Mouse (Mus musculus): ENCODE results near the gene Vangl2. TPM values are rescaled to one million over a fixed set of nuclear protein-coding genes. Genes with fewer than 3 reads are reported as not detected.

Gene Vangl2
- polyA plus RNA-seq, 1 experiment from 2014 or later: 24.7 TPM

DNA sequence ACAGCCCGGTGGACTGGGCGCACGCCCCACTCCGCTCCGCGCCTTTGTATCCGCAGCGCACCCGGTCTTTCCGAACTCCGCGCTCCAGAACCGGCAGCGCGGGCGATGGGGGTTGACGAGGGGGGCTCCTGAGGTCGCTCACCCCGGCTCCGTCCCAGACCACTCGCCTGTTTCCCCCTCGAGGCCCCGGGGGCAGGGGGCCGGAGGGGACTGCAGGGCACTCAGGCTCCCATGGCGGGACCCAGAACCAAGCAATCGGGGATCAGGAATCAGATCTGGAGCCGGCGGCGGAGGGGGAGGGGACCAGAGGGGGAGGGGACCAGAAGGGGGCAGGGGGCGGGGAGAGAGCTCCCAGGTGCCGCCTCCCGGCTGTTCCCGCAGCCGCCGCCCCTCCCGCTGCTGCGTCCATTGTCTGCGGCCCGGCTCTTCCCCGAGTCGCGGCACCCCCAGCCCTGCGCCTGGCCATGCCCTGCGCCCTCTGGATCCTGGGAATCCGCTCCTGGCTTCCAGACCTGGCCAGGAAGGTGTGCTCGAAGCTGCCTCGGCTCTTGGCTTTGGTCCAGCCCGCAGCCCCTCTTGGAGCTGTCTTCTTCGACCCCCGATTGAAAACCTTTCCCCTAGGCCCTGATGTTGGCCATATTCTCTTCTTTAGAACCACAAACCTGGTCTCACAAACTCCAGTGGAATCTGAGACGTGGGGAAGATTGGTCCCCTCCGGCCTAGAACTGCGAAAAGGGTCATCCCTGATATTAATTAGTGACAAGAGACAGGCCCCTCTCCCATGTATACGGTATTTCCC lies 1.0 kb downstream of the Vangl2 start:
- WGBS: under 1% methylated on average over 46 of the region's 54 CpGs
- peak; percentile 88 for ATAC-seq (ENCODE audit: insufficient number of reproducible peaks, insufficient read depth, low FRiP score, low TSS enrichment)

DNA sequence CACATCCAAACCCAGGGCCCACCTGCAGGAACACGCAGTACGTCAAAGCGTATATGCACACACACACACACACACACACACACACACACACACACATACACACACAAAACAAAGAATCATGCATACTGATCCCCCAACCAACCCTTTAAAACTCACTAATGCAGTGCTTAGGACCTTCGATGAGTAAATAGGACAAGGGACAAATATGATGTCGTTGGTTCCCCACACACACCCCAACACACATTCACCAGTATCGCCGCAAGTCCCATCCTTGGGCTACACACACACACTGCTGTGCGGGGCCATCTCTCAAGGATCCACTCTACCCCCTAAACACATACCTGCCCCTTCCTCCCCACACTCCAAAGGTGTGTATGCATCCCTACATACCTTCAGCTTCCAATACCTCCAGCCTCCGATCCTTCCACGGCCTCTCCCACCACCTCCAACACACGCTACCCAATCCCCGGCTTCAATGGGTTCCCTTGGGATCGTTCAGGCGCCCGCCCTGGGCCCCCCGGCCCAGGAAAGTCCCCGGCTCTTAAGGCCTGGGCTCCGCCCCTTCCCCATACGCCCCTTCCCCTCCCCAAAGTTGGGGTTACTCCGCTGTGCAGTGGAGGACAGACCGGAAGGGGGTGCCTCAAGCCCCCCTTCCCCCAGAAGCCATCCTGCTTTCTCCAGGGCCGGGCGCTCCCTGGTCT lies 1.9 kb downstream of the Vangl2 start:
- Histone ChIP-seq H3K4me3 (peak overlapping the region; percentile 89), H3K27me3 (no peaks in the 10 kb centered on the region), H3K9ac (peak overlapping the region; percentile 95), H3K36me3 (peaks cover 8% of the 10 kb centered on the region; the same call in 1 of the 2 replicates), H3K4me2 (replicated peaks) (peak overlapping the region; percentile 62), H3K9me3 (no peaks in the 10 kb centered on the region), H3K27ac (peak overlapping the region; percentile 98), H3K4me1 (peaks cover 47% of the 10 kb centered on the region)
- ATAC-seq (ENCODE audit: insufficient number of reproducible peaks, insufficient read depth, low FRiP score, low TSS enrichment): peak; percentile 83
- whole genome bisulfite sequencing: 1% methylated on average over 23 of the region's 23 CpGs

More for the DNA sequence above, 1.0 kb downstream of the Vangl2 start:
- Histone ChIP-seq H3K27me3 (no peaks in the 10 kb centered on the region), H3K4me1 (peaks cover 41% of the 10 kb centered on the region), H3K4me2 (replicated peaks) (peak overlapping the region; percentile 62), H3K27ac (peak overlapping the region; percentile 98), H3K9ac (peak overlapping the region; percentile 95), H3K4me3 (peak overlapping the region; percentile 89), H3K36me3 (peaks cover 3% of the 10 kb centered on the region; the same call in 1 of the 2 replicates), H3K9me3 (no peaks in the 10 kb centered on the region)

DNA sequence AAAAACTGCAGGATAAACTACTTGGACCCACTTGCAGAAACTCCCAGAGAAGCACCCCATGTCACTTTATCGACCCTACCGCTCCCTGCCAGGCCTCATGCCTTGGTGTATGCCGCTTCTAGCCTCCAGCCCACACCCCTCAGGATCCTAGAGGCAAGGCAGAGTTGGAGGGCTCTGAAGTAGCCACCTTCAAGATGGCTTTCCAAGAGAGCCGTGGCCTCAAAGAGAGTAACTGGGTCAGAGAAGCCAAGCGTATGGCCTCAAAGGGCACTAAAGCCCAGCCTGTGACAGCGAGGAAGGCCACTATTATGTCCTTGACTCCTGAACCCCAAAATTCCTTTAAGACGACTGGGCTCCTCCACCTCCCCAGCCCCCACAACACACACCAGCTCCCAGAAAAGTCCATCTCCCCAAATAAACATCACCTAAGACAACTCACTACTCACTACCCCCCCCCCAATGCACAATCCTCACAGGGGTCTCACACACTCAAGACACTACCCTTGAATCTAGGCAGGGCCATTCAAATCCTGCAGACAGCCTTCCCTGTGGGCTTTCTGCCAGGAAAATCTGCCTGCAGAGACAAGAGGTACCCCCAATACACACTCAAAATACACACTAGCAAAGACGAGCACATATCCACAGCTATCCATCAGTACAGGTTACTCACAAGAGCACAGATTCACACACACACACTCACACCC lies 2.9 kb downstream of the Vangl2 start:
- Histone ChIP-seq H3K27ac (0 out of 2 replicates have a peak overlapping the region, but pooled peaks have one; percentile 26), H3K4me2 (replicated peaks) (peak overlapping the region; percentile 62), H3K9me3 (no peaks in the 10 kb centered on the region), H3K9ac (peak overlapping the region; percentile 95), H3K4me1 (peaks cover 49% of the 10 kb centered on the region), H3K36me3 (peaks cover 12% of the 10 kb centered on the region; the same call in 1 of the 2 replicates), H3K4me3 (peak overlapping the region; percentile 89), H3K27me3 (no peaks in the 10 kb centered on the region)
- 38% methylated on average over 8 of the region's 8 CpGs for WGBS
- no peak for ATAC-seq (ENCODE audit: insufficient number of reproducible peaks, insufficient read depth, low FRiP score, low TSS enrichment)

DNA sequence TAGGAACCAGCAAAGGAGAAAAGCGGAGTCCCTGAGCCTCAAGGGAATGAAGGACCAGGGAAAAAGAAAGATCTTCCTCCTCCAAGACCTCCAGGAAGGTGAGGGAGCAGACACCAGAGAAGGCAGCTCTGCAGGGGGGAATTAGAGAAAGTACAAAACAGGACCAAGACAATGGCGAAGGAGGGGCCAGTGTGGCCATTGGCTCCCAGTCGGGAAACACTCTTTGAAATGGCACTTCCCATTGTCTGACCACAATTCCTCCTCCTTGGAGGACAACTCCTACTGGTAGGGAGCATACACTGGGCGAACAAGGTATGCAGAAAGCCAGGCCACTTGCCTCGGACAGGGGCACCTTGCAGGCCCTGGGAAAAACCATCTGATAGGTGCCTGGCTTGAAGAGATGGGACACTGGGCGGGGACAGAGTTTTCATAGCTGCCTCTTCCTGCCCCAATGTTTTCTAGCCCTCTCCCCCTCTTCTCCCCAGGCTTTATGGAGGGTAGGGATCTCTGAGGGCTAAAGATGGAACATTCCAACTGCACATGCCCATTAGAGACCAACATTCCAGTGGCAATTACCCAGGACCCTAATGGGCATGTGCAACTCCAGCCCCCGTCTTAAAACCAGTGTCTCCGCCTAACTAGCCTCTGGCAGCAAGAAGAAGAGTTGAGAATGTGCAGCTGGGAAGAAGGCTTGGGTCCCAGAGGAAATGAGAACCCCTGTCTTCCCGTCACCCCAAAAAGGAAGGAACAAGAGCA lies 3.9 kb downstream of the Vangl2 start:
- Histone ChIP-seq H3K9ac (peak overlapping the region; percentile 95; the same call in 1 of the 2 replicates), H3K4me2 (replicated peaks) (peak overlapping the region; percentile 62), H3K9me3 (no peaks in the 10 kb centered on the region), H3K36me3 (peaks cover 13% of the 10 kb centered on the region; the same call in 1 of the 2 replicates), H3K27ac (no peak overlapping the region), H3K4me3 (peak overlapping the region; percentile 89), H3K4me1 (peaks cover 59% of the 10 kb centered on the region), H3K27me3 (no peaks in the 10 kb centered on the region)
- WGBS: 41% methylated on average over 9 of the region's 9 CpGs
- ATAC-seq (ENCODE audit: insufficient number of reproducible peaks, insufficient read depth, low FRiP score, low TSS enrichment): no peak

DNA sequence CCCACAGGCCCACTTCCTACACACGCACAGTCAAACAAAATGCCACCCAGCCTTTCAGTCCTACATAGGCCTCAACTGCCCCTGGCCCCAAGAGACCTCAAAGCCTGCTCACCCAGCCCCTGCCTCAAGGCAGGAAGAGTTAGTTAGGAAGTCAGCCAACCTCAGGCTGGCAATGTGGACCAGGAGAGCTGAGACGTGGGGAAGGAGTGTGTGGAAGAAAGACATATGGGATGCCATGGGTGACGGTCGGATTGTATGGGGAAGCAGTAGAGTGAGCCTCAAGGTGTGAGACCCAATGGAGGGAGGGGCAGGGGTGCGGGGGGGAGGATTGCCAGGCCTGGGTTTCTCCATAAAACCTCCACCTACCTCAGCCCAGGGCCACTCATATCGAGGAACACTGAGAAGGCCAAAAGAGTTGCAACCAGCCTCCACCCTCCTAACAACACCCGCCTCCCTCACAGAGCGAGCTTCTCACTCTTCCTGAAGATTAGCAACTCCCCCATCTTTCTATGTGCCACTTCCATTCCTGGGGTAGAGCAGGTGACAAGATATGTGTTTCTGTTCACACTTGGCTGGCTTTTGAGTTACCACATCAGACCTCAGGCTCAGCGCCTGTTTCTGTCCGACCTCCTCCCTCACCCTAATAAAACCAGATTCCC lies 8.3 kb downstream of the Vangl2 start:
- no peak overlapping the region for H3K4me2 ChIP-seq (replicated peaks)
- H3K9ac ChIP-seq: no peak overlapping the region
- no peaks in the 10 kb centered on the region for H3K27me3 ChIP-seq
- WGBS: 79% methylated on average over 10 of the region's 10 CpGs
- no peak for ATAC-seq (ENCODE audit: insufficient number of reproducible peaks, insufficient read depth, low FRiP score, low TSS enrichment)
- peaks cover 82% of the 10 kb centered on the region for H3K4me1 ChIP-seq
- peaks cover 17% of the 10 kb centered on the region; the same call in 1 of the 2 replicates for H3K36me3 ChIP-seq
- no peak overlapping the region for H3K4me3 ChIP-seq
- H3K9me3 ChIP-seq: no peaks in the 10 kb centered on the region
- H3K27ac ChIP-seq: no peak overlapping the region

DNA sequence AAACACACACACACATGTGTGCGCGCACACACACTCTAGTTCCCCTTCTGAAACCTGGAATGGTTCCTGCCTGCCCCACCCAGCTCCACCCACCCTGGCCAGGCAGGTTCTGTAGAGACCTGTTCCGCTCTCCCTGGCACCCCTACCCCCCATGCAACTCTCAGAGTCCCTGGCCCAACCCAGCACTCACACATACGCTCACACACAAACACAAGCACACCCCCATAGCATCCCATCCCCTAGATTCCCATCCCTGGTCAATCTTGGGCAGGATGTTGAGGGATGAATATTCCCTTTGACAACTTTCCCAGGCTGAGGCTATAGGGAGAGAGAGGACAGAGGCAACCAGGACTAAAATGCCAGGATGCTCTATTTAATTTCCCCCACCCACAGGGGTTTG lies 8.9 kb downstream of the Vangl2 start:
- Histone ChIP-seq H3K9ac (no peak overlapping the region), H3K36me3 (peaks cover 20% of the 10 kb centered on the region; the same call in 1 of the 2 replicates), H3K4me1 (peaks cover 78% of the 10 kb centered on the region), H3K4me3 (no peak overlapping the region), H3K4me2 (replicated peaks) (no peak overlapping the region), H3K27ac (no peak overlapping the region), H3K27me3 (no peaks in the 10 kb centered on the region), H3K9me3 (no peaks in the 10 kb centered on the region)
- no peak for ATAC-seq (ENCODE audit: insufficient number of reproducible peaks, insufficient read depth, low FRiP score, low TSS enrichment)
- 90% methylated on average over 4 of the region's 4 CpGs for WGBS

DNA sequence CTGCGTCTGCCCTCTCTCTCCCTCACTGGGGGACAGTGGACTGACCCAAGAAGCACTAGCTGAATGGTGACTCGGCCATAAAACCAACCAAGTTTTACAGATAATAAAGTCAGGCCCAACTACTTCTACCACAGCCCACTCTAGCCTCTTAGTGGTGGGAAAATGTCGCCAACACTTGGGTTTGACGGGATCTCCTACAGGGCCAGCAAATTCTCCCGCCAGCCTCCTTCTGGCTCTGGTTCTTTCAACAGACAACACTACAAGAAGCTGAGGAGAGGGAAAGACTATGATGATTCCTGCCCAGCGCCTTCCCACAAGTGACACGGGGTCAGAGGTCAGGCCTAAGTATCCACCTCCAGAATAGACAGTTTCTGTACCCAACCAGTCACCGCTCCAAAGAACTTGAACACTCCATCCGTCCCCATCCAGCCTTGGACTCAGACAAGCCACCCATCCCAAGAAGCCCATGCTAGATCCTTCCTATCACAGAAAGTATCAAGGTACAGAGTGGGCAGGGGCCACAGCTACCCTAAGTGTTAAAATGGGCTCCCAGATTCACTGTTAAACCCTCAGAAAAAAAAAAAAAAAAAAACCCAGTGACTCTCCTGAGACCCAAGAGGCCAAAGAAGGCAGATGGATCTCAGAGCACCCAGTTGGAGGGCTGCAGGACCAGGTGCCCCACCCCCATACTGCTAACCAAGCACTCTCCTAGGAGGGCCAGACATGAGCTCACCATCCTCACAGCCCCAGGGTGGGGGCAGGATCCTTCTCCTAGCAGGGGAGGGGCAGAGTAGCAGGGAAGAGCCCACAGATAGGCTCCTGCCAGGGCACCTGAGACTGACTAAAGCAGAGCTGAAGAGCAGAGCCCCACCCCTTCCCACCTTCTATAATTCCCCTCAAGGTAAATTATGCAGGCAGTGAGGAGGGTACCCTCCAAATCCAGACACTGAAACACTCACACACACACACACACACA lies 9.6 kb downstream of the Vangl2 start:
- H3K36me3 ChIP-seq: peaks cover 20% of the 10 kb centered on the region; the same call in 1 of the 2 replicates
- 84% methylated on average over 9 of the region's 9 CpGs for WGBS

DNA sequence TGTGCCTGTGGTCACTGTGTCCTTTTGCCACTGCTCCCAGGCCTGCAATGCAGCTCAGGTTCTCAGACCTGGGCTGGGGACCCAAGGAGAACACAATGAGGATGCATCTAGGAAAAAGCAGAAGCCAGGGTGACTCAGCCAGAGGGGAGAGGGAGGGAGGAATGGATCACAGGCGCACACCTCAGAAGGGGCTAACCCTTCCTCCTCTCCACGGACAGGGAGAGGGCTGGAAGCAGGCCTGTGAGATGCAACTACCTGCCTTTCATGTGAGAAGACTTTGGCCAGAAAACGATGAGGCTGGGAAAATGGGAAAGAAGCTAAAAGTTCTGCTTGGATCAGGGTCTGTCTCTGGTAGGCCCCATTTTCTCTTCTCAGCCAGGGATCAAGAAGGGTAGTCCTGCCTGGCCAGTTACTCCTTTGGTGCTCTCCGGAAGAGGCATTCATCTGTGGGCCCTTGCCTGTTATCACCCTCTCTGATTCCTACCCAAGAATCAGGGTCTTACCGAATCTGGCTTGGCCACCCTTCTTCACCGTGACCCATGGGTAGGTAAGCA lies 10.7 kb downstream of the Vangl2 start:
- Histone ChIP-seq H3K4me1 (peaks cover 67% of the 10 kb centered on the region), H3K4me3 (no peak overlapping the region), H3K27ac (peak overlapping the region; percentile 90)

More for the DNA sequence above, 9.6 kb downstream of the Vangl2 start:
- H3K9me3 ChIP-seq: no peaks in the 10 kb centered on the region
- peaks cover 73% of the 10 kb centered on the region for H3K4me1 ChIP-seq
- peak overlapping the region; percentile 90 for H3K27ac ChIP-seq
- ATAC-seq (ENCODE audit: insufficient number of reproducible peaks, insufficient read depth, low FRiP score, low TSS enrichment): no peak
- H3K4me2 ChIP-seq (replicated peaks): no peak overlapping the region
- H3K9ac ChIP-seq: no peak overlapping the region
- H3K4me3 ChIP-seq: no peak overlapping the region
- no peaks in the 10 kb centered on the region for H3K27me3 ChIP-seq

DNA sequence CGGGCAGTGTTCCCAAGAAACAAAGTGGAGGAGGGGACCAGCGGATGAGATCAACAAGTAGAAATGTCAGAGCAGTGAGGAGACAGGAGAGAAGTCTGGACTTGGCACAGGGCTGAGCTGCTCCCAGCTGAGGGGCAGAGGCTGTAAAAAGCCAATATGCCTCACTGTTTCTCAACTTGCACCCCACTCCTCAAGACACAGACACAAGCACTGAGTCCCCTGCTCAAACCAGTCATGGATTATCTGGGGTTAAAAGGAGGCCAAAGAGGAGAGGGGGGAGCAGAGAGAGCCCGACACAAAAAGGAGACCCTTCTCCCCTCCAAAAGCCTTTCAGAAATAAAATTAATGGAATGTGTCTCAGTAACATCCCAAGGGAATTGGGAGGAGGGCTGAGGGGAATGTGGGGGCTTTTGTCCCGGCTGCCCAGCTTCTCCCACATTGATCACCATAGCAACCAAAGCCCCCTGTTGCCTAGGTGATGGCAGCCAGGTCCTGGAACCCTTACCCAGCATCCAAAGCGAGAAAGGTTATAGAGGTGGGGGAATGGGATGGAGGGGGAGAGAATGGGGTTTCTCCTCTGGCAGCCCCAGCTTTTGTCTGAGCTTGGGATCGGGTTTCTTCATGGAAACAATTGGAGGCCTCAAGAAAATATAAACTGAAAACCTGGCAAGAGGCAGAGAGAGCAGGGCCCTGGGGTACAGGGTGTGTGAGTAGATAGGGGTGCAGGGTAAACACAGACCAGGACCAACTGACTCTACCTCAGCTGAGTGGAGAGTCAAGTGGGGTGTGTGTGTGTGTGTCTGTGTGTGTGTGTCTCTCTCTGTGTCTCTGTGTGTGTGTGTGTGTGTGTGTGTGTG lies 11.4 kb downstream of the Vangl2 start:
- Histone ChIP-seq H3K4me2 (replicated peaks) (peak overlapping the region; percentile 21), H3K36me3 (peaks cover 24% of the 10 kb centered on the region), H3K9me3 (no peaks in the 10 kb centered on the region), H3K4me1 (peaks cover 60% of the 10 kb centered on the region), H3K27ac (peak overlapping the region; percentile 90), H3K27me3 (no peaks in the 10 kb centered on the region), H3K9ac (peak overlapping the region; percentile 34; the same call in 1 of the 2 replicates), H3K4me3 (no peak overlapping the region)
- ATAC-seq (ENCODE audit: insufficient number of reproducible peaks, insufficient read depth, low FRiP score, low TSS enrichment): peak; percentile 61
- 22% methylated on average over 6 of the region's 6 CpGs for WGBS

More for the DNA sequence above, 10.7 kb downstream of the Vangl2 start:
- peaks cover 27% of the 10 kb centered on the region for H3K36me3 ChIP-seq
- H3K27me3 ChIP-seq: no peaks in the 10 kb centered on the region
- H3K9me3 ChIP-seq: no peaks in the 10 kb centered on the region
- peak overlapping the region; percentile 34; the same call in 1 of the 2 replicates for H3K9ac ChIP-seq
- ATAC-seq (ENCODE audit: insufficient number of reproducible peaks, insufficient read depth, low FRiP score, low TSS enrichment): 0 out of 2 replicates have a peak, but pooled peaks have one; percentile 2
- WGBS: 67% methylated on average over 6 of the region's 6 CpGs
- peak overlapping the region; percentile 21 for H3K4me2 ChIP-seq (replicated peaks)
